Mouse (Mus musculus) liver, adult (tissue): ENCODE results near the gene Tsfm.

Source experiments
- GATA4 ChIP-seq: IDR thresholded peaks from 2 replicates; pipeline ENCODE4 v1.6.1; 2014; ENCODE audit warnings: mild to moderate bottlenecking, low read length; ENCODE audit not compliant: insufficient replicate concordance

Gene Tsfm

GRCm38 (mm10) chr10:127030336-127031296, at the start of gene Tsfm:
Tsfm (minus strand) TSS chr10:127030840.
- TF ChIP-seq GATA4: peak; percentile 35; the same call in 1 of the 2 replicates

- TF ChIP-seq GATA4: no peak
Observed at GRCm38 (mm10) chr10:127079665-127080391, 49.2 kb upstream of the Tsfm start.

DNA sequence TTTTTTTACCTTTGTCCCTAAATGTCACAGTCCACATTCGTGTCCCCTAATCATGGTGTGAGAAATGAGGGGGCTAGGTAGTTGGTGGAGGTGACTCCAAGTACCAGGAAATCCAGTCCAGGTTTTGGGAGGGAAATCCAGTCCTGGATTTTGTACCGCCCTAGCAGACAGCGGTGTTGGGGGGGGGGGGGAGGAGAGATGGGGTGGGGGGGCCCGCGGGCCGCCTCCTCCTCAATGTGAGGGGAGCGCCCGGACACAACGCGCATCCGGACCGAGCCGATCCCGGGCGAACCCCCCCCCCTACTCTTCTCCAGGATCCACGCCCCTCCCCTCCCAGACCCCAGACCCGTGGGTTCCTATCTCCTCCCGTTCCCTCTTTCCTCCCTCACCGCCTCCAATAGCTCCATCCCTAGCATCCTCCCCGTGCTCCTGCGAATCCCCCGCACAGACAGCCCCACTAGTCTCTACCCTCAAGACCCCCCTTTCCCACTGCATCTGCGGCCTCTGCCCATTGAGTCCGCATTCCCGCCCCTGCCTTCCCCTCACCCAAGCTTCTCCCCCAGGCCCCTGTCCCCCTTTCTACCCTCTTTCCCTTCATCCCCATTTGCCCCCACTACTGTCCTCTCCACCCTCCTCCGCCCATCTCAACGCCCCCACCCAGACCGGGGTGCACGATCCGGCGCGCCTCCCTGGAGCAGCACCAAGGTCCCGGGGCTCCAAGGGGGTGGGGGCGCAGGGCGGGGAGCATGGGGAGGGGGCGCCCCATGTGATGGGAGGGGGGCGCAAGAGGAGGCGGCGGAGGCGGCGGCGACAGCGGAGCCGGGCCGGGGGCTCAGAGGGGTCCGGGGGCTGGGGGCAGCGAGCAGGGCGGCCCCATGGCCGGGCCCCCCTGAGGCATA, 48.3 kb upstream of the Tsfm start:
- TF ChIP-seq GATA4: no peak

DNA sequence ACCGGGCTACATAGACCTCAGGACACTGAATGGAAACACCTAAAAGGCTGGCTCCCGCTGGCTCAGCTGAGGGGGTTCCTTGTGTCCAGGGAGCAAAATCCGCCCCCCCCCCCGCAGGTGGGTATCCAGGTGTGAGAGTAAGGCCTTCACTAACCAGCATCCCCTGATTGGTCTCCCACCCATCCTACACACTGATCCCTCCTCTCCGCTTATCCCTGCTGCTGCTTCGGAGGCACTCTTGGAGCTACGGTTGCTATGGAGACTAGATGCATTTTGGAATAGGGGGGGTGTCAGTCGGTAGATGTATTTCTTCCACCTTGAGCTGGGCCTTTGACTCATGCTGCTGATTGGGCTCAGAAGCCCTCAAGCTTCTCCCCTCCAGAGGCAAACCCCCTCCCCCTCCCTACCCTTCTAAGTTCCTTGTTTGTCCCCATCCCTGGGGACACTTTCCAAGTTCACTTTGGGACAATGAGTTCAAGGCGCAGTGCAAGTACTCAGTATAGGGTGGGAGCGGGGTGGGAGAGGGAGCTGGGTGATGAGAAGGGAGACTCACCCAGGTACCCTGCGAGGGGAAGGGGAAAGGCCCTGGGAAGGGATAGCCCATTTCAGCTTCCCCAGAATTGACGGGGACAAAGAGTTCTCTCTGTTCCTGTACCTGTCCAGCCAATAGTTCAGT, 47.5 kb upstream of the Tsfm start:
- TF ChIP-seq GATA4: no peak

- no peak for TF ChIP-seq GATA4
Observed at GRCm38 (mm10) chr10:127077515-127077914, 46.9 kb upstream of the Tsfm start.

GRCm38 (mm10) chr10:127076082-127076481, 45.4 kb upstream of the Tsfm start:
- no peak for TF ChIP-seq GATA4

- TF ChIP-seq GATA4: no peak
Observed at GRCm38 (mm10) chr10:127075651-127076050, 45.0 kb upstream of the Tsfm start.

DNA sequence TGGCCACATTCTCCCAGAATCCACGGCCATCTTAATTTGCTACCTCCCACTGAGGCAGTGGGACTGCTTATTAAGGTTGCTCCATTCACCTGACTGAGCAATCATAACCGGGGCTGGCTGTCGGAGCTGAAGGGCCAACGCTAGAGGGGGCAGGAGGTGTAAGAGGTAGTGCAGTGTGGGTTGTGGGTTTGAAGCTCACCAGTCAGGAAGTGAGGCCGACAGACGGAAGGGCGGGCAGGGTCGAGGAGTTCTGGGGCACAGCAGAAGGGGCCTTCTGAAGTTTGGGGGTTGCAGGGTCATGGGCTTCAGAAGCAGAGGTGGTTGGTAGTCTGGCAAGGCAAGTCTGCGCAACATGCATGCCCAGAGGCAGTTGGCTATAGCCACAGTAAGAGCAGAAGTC, 44.4 kb upstream of the Tsfm start, which contains the start of gene Agap2:
Gene Agap2, plus strand, starts transcription at position 205 of the 400 bp plus-strand sequence.
- TF ChIP-seq GATA4: no peak

- no peak for TF ChIP-seq GATA4
Observed at GRCm38 (mm10) chr10:127073981-127074380, 43.3 kb upstream of the Tsfm start.

DNA sequence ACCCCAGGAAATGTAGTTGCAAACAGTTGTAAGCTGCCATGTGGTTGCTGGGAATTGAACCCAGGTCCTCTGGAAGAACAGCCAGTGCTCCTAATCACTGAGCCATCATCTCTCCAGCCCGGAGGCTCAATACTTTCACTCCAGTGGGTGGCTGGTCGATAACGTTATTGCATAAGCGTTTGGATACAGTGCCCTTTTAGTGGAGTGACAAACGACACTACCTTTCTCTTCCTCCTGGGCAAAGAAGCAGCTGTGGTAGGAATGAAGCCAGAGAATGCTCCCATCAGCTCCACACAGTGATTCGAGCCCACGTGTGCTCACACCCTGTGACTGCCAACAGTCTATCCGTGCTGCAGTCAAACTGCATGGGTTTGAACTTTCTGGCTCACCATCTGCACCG, 40.6 kb upstream of the Tsfm start:
- TF ChIP-seq GATA4: 0 out of 2 replicates have a peak, but pooled peaks have one; percentile 10

- TF ChIP-seq GATA4: no peak; the same call in 1 of the 2 replicates
Observed at GRCm38 (mm10) chr10:127070190-127071121, 39.8 kb upstream of the Tsfm start, which contains the start of gene Tspan31. Tspan31 (minus strand) TSS chr10:127070264.

DNA sequence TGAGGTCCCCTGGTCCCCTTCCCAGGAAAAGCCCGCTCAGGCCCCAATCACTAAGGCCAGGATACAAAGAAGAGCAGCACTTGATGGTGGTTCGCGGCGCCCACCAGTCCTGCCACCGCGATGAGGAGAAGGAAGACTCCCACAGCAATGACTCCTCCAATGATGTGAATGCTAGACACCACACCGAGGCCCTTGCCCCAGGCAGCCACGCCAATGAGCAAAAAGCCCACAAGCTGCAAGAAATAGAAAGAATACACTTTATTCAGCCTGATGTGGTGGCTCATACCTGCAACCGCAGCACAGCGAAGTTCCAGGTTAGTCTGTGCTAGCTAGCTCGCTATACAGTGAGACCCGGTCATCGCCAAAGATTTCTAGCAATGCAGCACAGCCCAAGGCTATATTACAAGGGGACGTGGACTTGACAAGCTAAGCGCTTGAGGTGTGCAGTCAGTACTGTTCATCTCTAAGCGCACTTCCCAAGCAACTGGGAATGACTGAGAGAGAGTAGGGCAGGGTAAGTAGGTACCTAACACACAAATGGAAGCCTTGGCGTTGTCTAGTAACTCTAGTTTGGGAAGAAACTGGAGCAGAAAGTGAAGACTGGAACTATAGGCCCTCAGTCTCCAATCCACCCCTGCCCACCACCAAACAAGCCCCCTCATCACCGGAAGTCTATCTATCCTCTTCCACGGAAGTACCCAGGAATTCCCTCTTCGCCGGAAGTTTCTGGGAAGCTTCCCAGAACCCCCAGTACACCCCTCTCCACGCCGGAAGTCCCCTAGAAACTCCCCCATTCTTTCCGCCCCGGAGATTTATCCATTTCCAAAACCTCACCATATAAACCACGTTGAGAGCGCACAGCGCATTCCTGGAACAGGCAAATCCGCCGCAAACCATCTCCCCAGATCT, 38.9 kb upstream of the Tsfm start:
- TF ChIP-seq GATA4: no peak

DNA sequence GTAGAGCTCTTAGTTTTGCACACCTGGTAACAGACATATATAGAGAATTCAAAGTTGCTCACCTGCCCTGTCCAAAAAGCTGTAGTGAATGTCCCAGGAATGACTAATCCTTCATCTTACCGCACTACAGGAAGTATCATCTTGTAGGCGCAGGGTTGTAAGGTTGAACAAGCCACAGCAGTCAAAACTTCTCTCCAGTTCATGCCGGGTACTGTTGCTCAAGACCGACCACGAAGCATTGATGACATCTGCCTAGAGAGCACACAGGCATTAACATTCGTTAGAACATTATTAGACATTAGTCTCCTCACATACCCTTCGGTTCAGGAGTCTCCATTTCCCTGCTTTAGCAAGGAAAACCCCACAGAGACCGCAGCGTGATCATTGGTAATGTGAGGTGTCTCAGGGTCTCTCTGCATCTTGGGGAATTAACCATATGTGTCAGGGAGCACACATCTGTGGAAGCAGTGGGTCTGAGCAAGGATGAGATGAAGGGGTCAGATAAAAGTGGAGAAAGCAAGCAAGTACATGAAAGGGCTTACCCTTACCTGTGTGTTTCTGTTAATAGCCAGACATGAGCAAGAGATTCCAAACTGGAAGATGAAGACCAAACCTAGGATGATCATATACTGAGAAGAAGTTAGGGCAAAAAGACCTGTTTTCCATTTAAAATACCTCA, 37.9 kb upstream of the Tsfm start:
- TF ChIP-seq GATA4: no peak
